Mouse (Mus musculus) hindbrain, embryonic 11.5 days (tissue): ENCODE measurements around the gene Cdrt4. TPM values are rescaled to one million over a fixed set of nuclear protein-coding genes. Genes with fewer than 3 reads are reported as not detected.

Source experiments
- ATAC-seq: fragments of 200-750 bp; cut with Nextera tagmentation; 2 replicates; pipeline ENCODE4 v1.8.0; 2017; ENCODE audit warnings: mild to moderate bottlenecking, moderate TSS enrichment, moderate library complexity; ENCODE audit not compliant: low FRiP score
- DNase-seq: peaks from one replicate; pipeline ENCODE4 v3.0.0-alpha.2; 2015; ENCODE audit warnings: low spot score
- H3K27ac ChIP-seq: fragments of 300-500 bp; sonication (generic); 2 replicates; pipeline ENCODE4 v1.5.1; 2014; ENCODE audit warnings: mild to moderate bottlenecking, low read depth, low read length
- H3K27me3 ChIP-seq: fragments of 300-500 bp; sonication (generic); 2 replicates; pipeline ENCODE4 v1.6.1; 2014; ENCODE audit warnings: mild to moderate bottlenecking, low read length, moderate library complexity, mixed read lengths; ENCODE audit not compliant: control insufficient read depth, insufficient read depth
- H3K36me3 ChIP-seq: fragments of 300-500 bp; sonication (generic); 2 replicates; pipeline ENCODE4 v1.6.1; 2014; ENCODE audit warnings: mild to moderate bottlenecking, low read length, moderate library complexity, mixed read lengths; ENCODE audit not compliant: control insufficient read depth, insufficient read depth
- H3K4me1 ChIP-seq: fragments of 300-500 bp; sonication (generic); replicated peaks from 2 replicates; pipeline ENCODE4 v1.6.1; 2014; ENCODE audit warnings: low read length, mixed read lengths; ENCODE audit not compliant: control insufficient read depth, insufficient read depth
- H3K4me2 ChIP-seq: fragments of 300-500 bp; sonication (generic); replicated peaks from 2 replicates; pipeline ENCODE4 v1.6.1; 2014; ENCODE audit warnings: mild to moderate bottlenecking, low read depth, low read length
- H3K4me3 ChIP-seq: fragments of 300-500 bp; sonication (generic); 2 replicates; pipeline ENCODE4 v1.5.1; 2014; ENCODE audit warnings: low read depth, low read length
- H3K9ac ChIP-seq: fragments of 300-500 bp; sonication (generic); 2 replicates; pipeline ENCODE4 v1.6.1; 2014; ENCODE audit warnings: low read depth, low read length
- H3K9me3 ChIP-seq: fragments of 300-500 bp; sonication (generic); 2 replicates; pipeline ENCODE4 v1.6.1; 2016; ENCODE audit warnings: low read length; ENCODE audit not compliant: control insufficient read depth
- WGBS: fragments of 180-500 bp; shearing (Covaris S2); extraction: QIAGEN DNeasy Blood & Tissue Kit; methylation state at CpG from one replicate; pipeline ENCODE4 v1.1.7; 2014; 5-methylcytosine and 5-hydroxymethylcytosine counted together
- polyA plus RNA-seq: library from polyadenylated mRNA; unstranded; fragments of >200 nt; fragmentation: Nextera tagmentation; extraction: Ambion mirVana; gene quantifications from 2 replicates; pipeline ENCODE4 v1.2.1, GENCODE M21; 2014

The Cdrt4 gene
- polyA plus RNA-seq, 1 experiment from 2014 or later, result not detected

GRCm38 (mm10) chr11:62984365-62984764 lies 33.4 kb downstream of the Cdrt4 start:
- no peak for ATAC-seq
- H3K4me1 ChIP-seq, result 0 out of 2 replicates have a peak, but pooled peaks cover 4% of the 10 kb centered on the region
- H3K9me3 ChIP-seq, result no peaks in the 10 kb centered on the region
- H3K36me3 ChIP-seq, result no peaks in the 10 kb centered on the region
- no peak overlapping the region for H3K9ac ChIP-seq
- H3K4me3 ChIP-seq, result no peak overlapping the region
- no peak overlapping the region for H3K27ac ChIP-seq
- H3K27me3 ChIP-seq, result no peaks in the 10 kb centered on the region
- no peak overlapping the region for H3K4me2 ChIP-seq
- DNase-seq, result no peak
- WGBS, result 65% methylated on average over 3 of the region's 3 CpGs

GRCm38 (mm10) chr11:62985075-62985474 lies 34.1 kb downstream of the Cdrt4 start:
- Histone ChIP-seq H3K9ac (no peak overlapping the region), H3K4me2 (no peak overlapping the region), H3K27me3 (no peaks in the 10 kb centered on the region), H3K36me3 (no peaks in the 10 kb centered on the region), H3K27ac (no peak overlapping the region), H3K4me1 (0 out of 2 replicates have a peak, but pooled peaks cover 4% of the 10 kb centered on the region), H3K9me3 (0 out of 2 replicates have a peak, but pooled peaks cover 4% of the 10 kb centered on the region), H3K4me3 (no peak overlapping the region)
- ATAC-seq (no peak), DNase-seq (no peak)
- WGBS, result 93% methylated on average over 3 of the region's 3 CpGs

GRCm38 (mm10) chr11:62986578-62986977 lies 35.6 kb downstream of the Cdrt4 start:
- H3K27ac ChIP-seq, result no peak overlapping the region
- DNase-seq (no peak), ATAC-seq (no peak)
- no peak overlapping the region for H3K4me2 ChIP-seq
- H3K4me3 ChIP-seq, result no peak overlapping the region
- WGBS, result 80% methylated on average over 4 of the region's 4 CpGs
- H3K27me3 ChIP-seq, result no peaks in the 10 kb centered on the region
- H3K9me3 ChIP-seq, result 0 out of 2 replicates have a peak, but pooled peaks cover 4% of the 10 kb centered on the region
- no peaks in the 10 kb centered on the region for H3K36me3 ChIP-seq
- no peak overlapping the region for H3K9ac ChIP-seq
- H3K4me1 ChIP-seq, result 0 out of 2 replicates have a peak, but pooled peaks cover 4% of the 10 kb centered on the region

GRCm38 (mm10) chr11:62990150-62990685 lies 39.2 kb downstream of the Cdrt4 start:
- Histone ChIP-seq H3K9me3 (0 out of 2 replicates have a peak, but pooled peaks cover 4% of the 10 kb centered on the region), H3K4me1 (no peaks in the 10 kb centered on the region), H3K27me3 (no peaks in the 10 kb centered on the region), H3K36me3 (no peaks in the 10 kb centered on the region), H3K9ac (no peak overlapping the region), H3K4me3 (no peak overlapping the region), H3K4me2 (no peak overlapping the region), H3K27ac (no peak overlapping the region)
- no peak for DNase-seq
- ATAC-seq, result no peak
- WGBS, result 95% methylated on average over 3 of the region's 3 CpGs

GRCm38 (mm10) chr11:62990811-62991210 lies 39.8 kb downstream of the Cdrt4 start:
- no peak overlapping the region for H3K9ac ChIP-seq
- DNase-seq (no peak), ATAC-seq (no peak)
- no peak overlapping the region for H3K27ac ChIP-seq
- no peaks in the 10 kb centered on the region for H3K36me3 ChIP-seq
- H3K4me2 ChIP-seq, result no peak overlapping the region
- no peak overlapping the region for H3K4me3 ChIP-seq
- no peaks in the 10 kb centered on the region for H3K27me3 ChIP-seq
- H3K9me3 ChIP-seq, result 0 out of 2 replicates have a peak, but pooled peaks cover 4% of the 10 kb centered on the region
- H3K4me1 ChIP-seq, result no peaks in the 10 kb centered on the region
- 79% methylated on average over 5 of the region's 5 CpGs for WGBS

GRCm38 (mm10) chr11:62992545-62993242 lies 41.7 kb downstream of the Cdrt4 start:
- no peaks in the 10 kb centered on the region for H3K36me3 ChIP-seq
- 91% methylated on average over 13 of the region's 13 CpGs for WGBS

GRCm38 (mm10) chr11:62995066-62995754 lies 44.2 kb downstream of the Cdrt4 start:
- Histone ChIP-seq H3K4me1 (no peaks in the 10 kb centered on the region), H3K9ac (no peak overlapping the region), H3K27ac (no peak overlapping the region), H3K36me3 (no peaks in the 10 kb centered on the region), H3K4me3 (no peak overlapping the region), H3K27me3 (no peaks in the 10 kb centered on the region), H3K4me2 (no peak overlapping the region), H3K9me3 (no peaks in the 10 kb centered on the region)
- no peak for ATAC-seq
- DNase-seq, result no peak
- 83% methylated on average over 9 of the region's 9 CpGs for WGBS

More at GRCm38 (mm10) chr11:62992545-62993242, 41.7 kb downstream of the Cdrt4 start:
- H3K4me2 ChIP-seq, result no peak overlapping the region
- no peak for ATAC-seq
- H3K4me1 ChIP-seq, result no peaks in the 10 kb centered on the region
- no peak overlapping the region for H3K27ac ChIP-seq
- no peak overlapping the region for H3K9ac ChIP-seq
- no peak overlapping the region for H3K4me3 ChIP-seq
- H3K9me3 ChIP-seq, result 0 out of 2 replicates have a peak, but pooled peaks cover 4% of the 10 kb centered on the region
- H3K27me3 ChIP-seq, result no peaks in the 10 kb centered on the region
- no peak for DNase-seq

GRCm38 (mm10) chr11:62995755-62996521 lies 44.9 kb downstream of the Cdrt4 start:
- Histone ChIP-seq H3K4me1 (no peaks in the 10 kb centered on the region), H3K27ac (no peak overlapping the region), H3K4me3 (no peak overlapping the region), H3K27me3 (no peaks in the 10 kb centered on the region), H3K4me2 (no peak overlapping the region), H3K9ac (no peak overlapping the region), H3K9me3 (no peaks in the 10 kb centered on the region), H3K36me3 (no peaks in the 10 kb centered on the region)
- ATAC-seq (no peak), DNase-seq (no peak)
- 73% methylated on average over 5 of the region's 5 CpGs for WGBS
